Mouse (Mus musculus) stomach, postnatal 0 days (tissue): Measurements from ENCODE around the gene Pgap1.

Experiments used
- CTCF ChIP-seq: IDR thresholded peaks from 2 replicates; pipeline ENCODE4 v1.5.1; 2016; ENCODE audit warnings: antibody characterized with exemption, low read depth, mild to moderate bottlenecking, moderate library complexity
- EP300 ChIP-seq: optimal IDR thresholded peaks from 2 replicates; pipeline ENCODE3; 2016; ENCODE audit warnings: antibody characterized with exemption

- TF ChIP-seq CTCF (no peak), EP300 (no peak)
Observed at GRCm38 (mm10) chr1:54597594-54598217, 40.2 kb upstream of the Pgap1 start.
